Mouse (Mus musculus) E14TG2a.4 (cell line): ENCODE results near the gene Mtmr14.
A peak's percentile ranks its signal among the peaks of the same experiment; 100 is the strongest.

Source experiments
- H3K27me3 ChIP-seq: 2 replicates; pipeline ENCODE4 v1.6.1; 2014; ENCODE audit warnings: low read length, control low read depth; ENCODE audit not compliant: insufficient read depth
- H3K36me3 ChIP-seq: 2 replicates; pipeline ENCODE4 v1.6.1; 2014; ENCODE audit warnings: low read length, control low read depth; ENCODE audit not compliant: insufficient read depth
- H3K4me1 ChIP-seq: replicated peaks from 2 replicates; pipeline ENCODE4 v1.6.1; 2014; ENCODE audit warnings: low read depth, low read length, control low read depth
- H3K4me3 ChIP-seq: replicated peaks from 2 replicates; pipeline ENCODE4 v1.5.1; 2014; ENCODE audit warnings: mild to moderate bottlenecking, low read length
- H3K9me3 ChIP-seq: 2 replicates; pipeline ENCODE4 v1.6.1; 2014; ENCODE audit warnings: low read length, control low read depth
- CTCF ChIP-seq: conservative IDR thresholded peaks from 2 replicates; pipeline ENCODE4 v1.5.1; 2014; ENCODE audit warnings: low read length
- NANOG ChIP-seq: IDR thresholded peaks from 2 replicates; pipeline ENCODE4 v1.6.1; 2014; ENCODE audit warnings: borderline replicate concordance, low read length, mixed read lengths
- POU5F1 ChIP-seq: IDR thresholded peaks from 2 replicates; pipeline ENCODE4 v1.6.1; 2014; ENCODE audit warnings: low read length, borderline replicate concordance

Mtmr14 gene

DNA sequence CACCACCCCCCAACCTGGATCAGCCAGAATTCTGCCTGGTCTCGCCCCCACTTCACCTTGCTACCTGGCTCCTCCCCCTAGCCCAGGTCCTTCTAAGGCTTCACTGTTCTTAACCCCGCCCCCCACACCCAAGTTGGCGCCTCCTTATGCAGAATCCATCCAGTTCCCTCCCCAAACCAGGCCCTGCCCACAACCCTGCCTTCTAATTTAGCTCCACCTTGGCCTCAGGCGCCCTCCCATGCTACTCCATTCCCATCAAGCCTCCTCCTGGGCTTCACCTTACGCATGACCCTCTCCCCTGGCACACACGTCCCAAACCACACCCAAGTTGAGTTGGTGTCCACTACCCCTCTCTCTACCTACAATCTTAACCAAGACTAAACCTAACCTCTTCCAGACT is 45.9 kb downstream of the Mtmr14 start:
- Histone ChIP-seq H3K36me3 (peaks cover 28% of the 10 kb centered on the region), H3K27me3 (peaks cover 14% of the 10 kb centered on the region), H3K4me1 (peaks cover 48% of the 10 kb centered on the region), H3K4me3 (peak overlapping the region; percentile 77), H3K9me3 (no peaks in the 10 kb centered on the region)
- TF ChIP-seq NANOG (no peak), CTCF (no peak), POU5F1 (no peak)

DNA sequence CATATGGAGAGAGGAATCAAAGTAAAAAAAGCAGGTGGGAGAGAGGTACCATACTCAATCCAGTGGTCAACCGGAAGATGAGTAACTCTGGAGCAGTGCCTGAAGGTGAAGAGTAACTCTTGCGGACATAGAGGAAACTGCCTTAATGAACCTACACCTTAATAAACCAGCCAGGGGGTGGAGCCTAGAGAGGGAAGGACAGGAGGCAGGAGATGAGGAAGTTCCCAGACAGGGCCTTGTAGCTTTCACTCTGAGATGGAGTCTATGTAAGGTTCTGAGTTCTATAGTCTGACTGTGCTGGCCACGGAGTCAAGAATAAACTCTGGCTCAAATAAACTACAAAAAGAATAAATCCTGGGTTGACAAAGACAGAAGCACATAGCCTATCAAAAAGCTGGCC is 47.3 kb downstream of the Mtmr14 start:
- H3K4me1 ChIP-seq = peaks cover 63% of the 10 kb centered on the region
- H3K27me3 ChIP-seq = peaks cover 14% of the 10 kb centered on the region
- H3K36me3 ChIP-seq = peaks cover 14% of the 10 kb centered on the region
- no peak overlapping the region for H3K4me3 ChIP-seq
- H3K9me3 ChIP-seq = no peaks in the 10 kb centered on the region
- TF ChIP-seq POU5F1 (no peak), CTCF (no peak)

DNA sequence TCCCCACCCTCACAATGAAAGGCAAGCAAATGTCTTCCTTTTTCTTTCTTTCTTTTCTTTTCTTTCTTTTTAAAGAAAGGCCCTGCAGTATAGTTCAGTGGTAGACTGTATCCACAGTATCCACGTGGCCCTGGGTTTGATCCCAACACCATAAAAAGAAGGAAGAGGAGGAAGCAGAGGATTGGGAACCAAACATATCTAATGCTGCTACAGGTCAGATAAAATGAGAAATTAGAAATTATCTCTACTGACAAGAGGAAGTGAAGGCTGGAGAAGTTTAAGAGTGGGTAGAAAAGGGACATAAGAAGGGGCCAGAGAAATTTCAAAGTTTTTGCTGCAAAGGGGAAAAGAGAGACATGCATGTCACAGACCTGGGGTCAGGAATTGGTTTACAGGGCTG is 48.7 kb downstream of the Mtmr14 start:
- Histone ChIP-seq H3K4me1 (peaks cover 71% of the 10 kb centered on the region), H3K9me3 (no peaks in the 10 kb centered on the region), H3K36me3 (0 out of 2 replicates have a peak, but pooled peaks cover under 1% of the 10 kb centered on the region), H3K27me3 (peaks cover 14% of the 10 kb centered on the region), H3K4me3 (no peak overlapping the region)
- TF ChIP-seq CTCF (no peak), POU5F1 (no peak), NANOG (no peak)

DNA sequence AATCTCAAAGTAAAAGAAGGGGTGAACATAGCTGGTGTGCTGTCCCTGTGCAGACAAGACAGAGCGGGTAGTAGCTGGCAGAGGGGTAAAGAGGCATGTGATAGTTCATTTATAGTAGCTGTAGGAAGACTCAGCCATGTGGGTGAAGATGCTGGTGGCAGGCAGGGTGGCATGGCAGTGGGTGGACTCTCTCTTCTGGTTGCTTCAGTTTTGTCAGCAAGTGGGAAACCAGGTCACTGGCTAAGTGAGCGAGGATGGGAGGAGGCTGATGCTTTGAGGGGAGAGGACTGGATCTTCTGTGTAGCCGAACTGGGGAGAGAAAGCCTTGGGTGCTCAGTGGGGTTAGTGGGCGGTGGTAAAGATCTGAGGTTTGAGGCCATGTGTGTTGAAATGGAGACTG is 49.6 kb downstream of the Mtmr14 start:
- peaks cover 10% of the 10 kb centered on the region for H3K27me3 ChIP-seq
- H3K4me3 ChIP-seq = no peak overlapping the region
- peaks cover 66% of the 10 kb centered on the region for H3K4me1 ChIP-seq
- no peak for TF ChIP-seq NANOG
- no peak for TF ChIP-seq CTCF
- no peak for TF ChIP-seq POU5F1
- no peaks in the 10 kb centered on the region for H3K9me3 ChIP-seq
- no peaks in the 10 kb centered on the region for H3K36me3 ChIP-seq

DNA sequence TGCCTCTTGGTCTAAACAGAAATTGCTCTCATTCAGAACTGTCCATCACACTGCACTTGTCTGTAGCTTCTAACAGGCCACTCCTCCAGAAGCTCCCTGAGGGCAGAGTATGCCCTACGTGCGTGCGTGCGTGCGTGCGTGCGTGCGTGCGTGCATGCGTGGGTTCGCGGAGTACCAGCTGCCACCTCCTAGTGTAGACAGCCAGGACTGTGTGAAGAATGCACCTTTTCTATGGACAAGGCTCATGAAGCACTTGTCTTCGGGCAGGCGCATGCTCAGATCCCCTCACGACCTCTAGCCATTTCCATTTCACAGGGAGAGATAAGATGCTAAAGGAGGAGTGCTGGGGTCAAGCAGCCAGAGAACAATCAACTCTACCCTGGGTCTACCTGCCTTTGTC is 51.7 kb downstream of the Mtmr14 start:
- Histone ChIP-seq H3K4me1 (peaks cover 64% of the 10 kb centered on the region), H3K9me3 (no peaks in the 10 kb centered on the region), H3K36me3 (no peaks in the 10 kb centered on the region), H3K27me3 (no peaks in the 10 kb centered on the region), H3K4me3 (peak overlapping the region; percentile 43)
- TF ChIP-seq NANOG (no peak), POU5F1 (no peak), CTCF (no peak)

DNA sequence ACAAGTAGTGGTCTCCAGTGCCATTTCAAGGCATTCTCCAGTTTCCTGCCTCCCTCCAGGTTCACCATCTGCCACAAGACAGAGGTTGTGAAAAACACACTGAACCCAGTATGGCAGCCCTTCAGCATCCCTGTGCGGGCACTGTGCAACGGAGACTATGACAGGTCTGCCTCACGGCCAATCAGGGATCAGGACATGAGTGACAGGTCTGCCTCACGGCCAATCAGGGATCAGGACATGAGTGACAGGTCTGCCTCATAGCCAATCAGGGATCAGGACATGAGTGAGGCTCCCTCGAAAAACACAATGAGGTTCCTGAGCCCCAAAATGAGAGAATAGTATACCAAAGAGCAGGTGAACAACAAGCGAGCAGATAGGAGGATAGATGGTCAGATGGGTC is 52.7 kb downstream of the Mtmr14 start:
- Histone ChIP-seq H3K4me1 (peaks cover 64% of the 10 kb centered on the region), H3K9me3 (no peaks in the 10 kb centered on the region), H3K4me3 (peak overlapping the region; percentile 43), H3K36me3 (no peaks in the 10 kb centered on the region), H3K27me3 (no peaks in the 10 kb centered on the region)
- TF ChIP-seq CTCF (no peak), POU5F1 (no peak), NANOG (peak; percentile 48; the same call in 1 of the 2 replicates)

DNA sequence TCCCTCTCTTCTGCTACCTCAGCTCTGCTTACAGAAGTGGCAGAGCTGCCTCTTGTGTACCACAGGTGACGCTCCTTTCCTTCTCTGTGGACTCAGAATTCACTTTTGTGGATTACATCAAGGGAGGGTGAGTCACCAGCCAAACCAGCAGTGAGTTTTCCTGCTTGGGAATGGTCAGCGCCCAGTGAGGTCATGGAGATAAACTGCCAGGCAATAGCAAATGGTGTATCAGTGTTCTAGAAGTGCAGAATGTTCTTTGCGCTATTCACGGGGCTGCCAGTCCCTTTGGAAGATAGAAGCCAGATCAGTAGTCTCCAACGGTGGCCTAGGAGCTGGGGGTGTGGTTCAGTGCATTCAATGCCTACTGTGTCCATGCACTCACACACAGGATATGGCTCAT is 55.3 kb downstream of the Mtmr14 start:
- Histone ChIP-seq H3K27me3 (no peaks in the 10 kb centered on the region), H3K4me1 (peaks cover 80% of the 10 kb centered on the region), H3K4me3 (no peak overlapping the region), H3K9me3 (no peaks in the 10 kb centered on the region), H3K36me3 (no peaks in the 10 kb centered on the region)
- TF ChIP-seq NANOG (no peak), CTCF (no peak), POU5F1 (no peak)

DNA sequence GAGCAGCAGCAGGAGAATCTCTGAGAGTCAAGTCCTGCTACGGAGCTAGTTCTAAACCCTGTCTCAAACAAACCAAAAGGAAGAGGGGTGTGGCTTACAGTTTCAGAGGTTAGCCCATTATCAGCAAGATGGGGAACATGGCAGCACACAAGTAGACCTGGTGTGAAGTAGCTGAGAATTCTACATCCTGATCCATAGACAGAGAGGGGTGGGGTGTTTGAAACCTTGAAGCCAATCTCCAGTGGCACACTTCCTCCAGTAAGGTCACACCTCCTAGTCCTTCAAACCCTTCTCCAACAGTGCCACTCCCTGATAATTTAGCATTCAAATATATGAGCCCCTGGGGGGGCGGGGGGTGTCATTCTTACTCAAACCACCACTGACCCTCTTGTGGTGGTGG is 58.4 kb downstream of the Mtmr14 start:
- H3K4me3 ChIP-seq = no peak overlapping the region
- H3K36me3 ChIP-seq = no peaks in the 10 kb centered on the region
- peaks cover 80% of the 10 kb centered on the region for H3K4me1 ChIP-seq
- no peaks in the 10 kb centered on the region for H3K27me3 ChIP-seq
- no peak for TF ChIP-seq NANOG
- no peak for TF ChIP-seq POU5F1
- TF ChIP-seq CTCF = no peak
- H3K9me3 ChIP-seq = no peaks in the 10 kb centered on the region

DNA sequence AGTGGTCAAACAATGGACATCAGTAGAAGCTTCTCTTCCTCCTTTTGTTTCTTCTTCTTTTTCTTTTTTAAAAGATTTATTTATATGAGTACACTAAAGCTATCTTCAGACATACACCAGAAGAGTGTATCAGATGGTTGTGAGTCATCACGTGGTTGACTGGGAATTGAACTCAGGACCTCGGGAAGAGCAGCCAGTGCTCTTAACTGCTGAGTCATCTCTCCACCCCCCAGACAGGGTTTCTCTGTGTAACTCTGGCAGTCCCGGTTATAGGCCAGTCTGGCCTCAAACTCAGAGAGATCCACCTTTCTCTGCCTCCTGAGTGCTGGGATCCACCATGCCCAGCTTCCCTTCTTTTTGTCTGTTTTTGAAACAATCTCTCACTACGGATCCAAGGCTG is 59.0 kb downstream of the Mtmr14 start:
- TF ChIP-seq CTCF = no peak
- no peak for TF ChIP-seq NANOG
- no peak for TF ChIP-seq POU5F1
- no peaks in the 10 kb centered on the region for H3K9me3 ChIP-seq
- H3K4me3 ChIP-seq = no peak overlapping the region
- peaks cover 85% of the 10 kb centered on the region for H3K4me1 ChIP-seq
- H3K27me3 ChIP-seq = no peaks in the 10 kb centered on the region
- H3K36me3 ChIP-seq = no peaks in the 10 kb centered on the region
